Mouse (Mus musculus): ENCODE results near the gene Etaa1. TPM values are rescaled to one million over a fixed set of nuclear protein-coding genes. Genes with fewer than 3 reads are reported as not detected.
A peak's percentile ranks its signal among the peaks of the same experiment; 100 is the strongest.

Etaa1 gene
- 9.4 and 9.7 TPM in 2 replicates for polyA plus RNA-seq (2015; fragmentation: Nextera tagmentation; extraction: Ambion mirVana)

- ATAC-seq (replicated peaks), result peak; percentile 100
- WGBS, result under 1% methylated on average over 69 of the region's 69 CpGs
- peak within 1 kb of the TSS; percentile 70 for H3K9ac ChIP-seq (replicated peaks)
- peaks cover 19% of the 10 kb centered on the region for H3K4me1 ChIP-seq
- H3K27ac ChIP-seq (replicated peaks), result peak within 1 kb of the TSS; percentile 91
- no peaks in the 10 kb centered on the region for H3K9me3 ChIP-seq
- no peaks in the 10 kb centered on the region for H3K27me3 ChIP-seq
- peaks cover 10% of the 10 kb centered on the region for H3K36me3 ChIP-seq
- H3K4me3 ChIP-seq, result peak within 1 kb of the TSS; percentile 58
- peak within 1 kb of the TSS; percentile 55 for H3K4me2 ChIP-seq (replicated peaks)
These were observed at the start of gene Etaa1 for GRCm38 (mm10) chr11:17953231-17954134. Etaa1 (minus strand) TSS chr11:17953875.

GRCm38 (mm10) chr11:17994151-17994550 is 40.5 kb upstream of the Etaa1 start:
- Histone ChIP-seq H3K4me2 (replicated peaks) (no peak overlapping the region), H3K27me3 (no peaks in the 10 kb centered on the region), H3K9ac (replicated peaks) (no peak overlapping the region), H3K4me1 (no peaks in the 10 kb centered on the region), H3K4me3 (no peak overlapping the region), H3K27ac (replicated peaks) (no peak overlapping the region), H3K9me3 (no peaks in the 10 kb centered on the region), H3K36me3 (no peaks in the 10 kb centered on the region)
- peak; percentile 35; the same call in 1 of the 2 replicates for ATAC-seq (replicated peaks)
- 70% methylated on average over 3 of the region's 3 CpGs for WGBS

- Histone ChIP-seq H3K4me3 (no peak overlapping the region), H3K27me3 (no peaks in the 10 kb centered on the region), H3K4me1 (no peaks in the 10 kb centered on the region), H3K27ac (replicated peaks) (no peak overlapping the region), H3K4me2 (replicated peaks) (no peak overlapping the region), H3K36me3 (no peaks in the 10 kb centered on the region), H3K9ac (replicated peaks) (no peak overlapping the region), H3K9me3 (no peaks in the 10 kb centered on the region)
- no peak for ATAC-seq (replicated peaks)
- 84% methylated on average over 9 of the region's 9 CpGs for WGBS
These were observed 38.6 kb upstream of the Etaa1 start for GRCm38 (mm10) chr11:17992311-17992710.

GRCm38 (mm10) chr11:17983331-17983730 is 29.7 kb upstream of the Etaa1 start:
- no peaks in the 10 kb centered on the region for H3K9me3 ChIP-seq
- ATAC-seq (replicated peaks), result no peak
- 89% methylated on average over 2 of the region's 2 CpGs for WGBS
- H3K36me3 ChIP-seq, result no peaks in the 10 kb centered on the region
- H3K27me3 ChIP-seq, result no peaks in the 10 kb centered on the region
- H3K4me1 ChIP-seq, result no peaks in the 10 kb centered on the region
- H3K4me2 ChIP-seq (replicated peaks), result no peak overlapping the region
- no peak overlapping the region for H3K27ac ChIP-seq (replicated peaks)
- H3K4me3 ChIP-seq, result no peak overlapping the region
- no peak overlapping the region for H3K9ac ChIP-seq (replicated peaks)

GRCm38 (mm10) chr11:17981246-17981645 is 27.6 kb upstream of the Etaa1 start:
- Histone ChIP-seq H3K36me3 (no peaks in the 10 kb centered on the region), H3K9me3 (no peaks in the 10 kb centered on the region), H3K9ac (replicated peaks) (no peak overlapping the region), H3K4me3 (no peak overlapping the region), H3K27me3 (no peaks in the 10 kb centered on the region), H3K4me2 (replicated peaks) (no peak overlapping the region), H3K27ac (replicated peaks) (no peak overlapping the region), H3K4me1 (no peaks in the 10 kb centered on the region)
- WGBS, result 73% methylated on average over 4 of the region's 4 CpGs
- no peak for ATAC-seq (replicated peaks)

- Histone ChIP-seq H3K27me3 (no peaks in the 10 kb centered on the region), H3K36me3 (no peaks in the 10 kb centered on the region), H3K9me3 (no peaks in the 10 kb centered on the region), H3K9ac (replicated peaks) (no peak overlapping the region), H3K4me1 (no peaks in the 10 kb centered on the region), H3K4me3 (no peak overlapping the region), H3K27ac (replicated peaks) (no peak overlapping the region), H3K4me2 (replicated peaks) (no peak overlapping the region)
- no peak for ATAC-seq (replicated peaks)
- WGBS, result 85% methylated on average over 3 of the region's 3 CpGs
These were observed 21.9 kb upstream of the Etaa1 start for GRCm38 (mm10) chr11:17975581-17975980.

GRCm38 (mm10) chr11:17952791-17953190 is 884 bp downstream of the Etaa1 start:
- no peaks in the 10 kb centered on the region for H3K27me3 ChIP-seq
- 1% methylated on average over 3 of the region's 3 CpGs for WGBS
- H3K36me3 ChIP-seq, result peaks cover 10% of the 10 kb centered on the region

GRCm38 (mm10) chr11:17951336-17951735 is 2.3 kb downstream of the Etaa1 start:
- Histone ChIP-seq H3K27ac (replicated peaks) (peak overlapping the region; percentile 63), H3K27me3 (no peaks in the 10 kb centered on the region), H3K4me2 (replicated peaks) (no peak overlapping the region), H3K9me3 (no peaks in the 10 kb centered on the region), H3K4me3 (no peak overlapping the region), H3K36me3 (peaks cover 22% of the 10 kb centered on the region), H3K9ac (replicated peaks) (no peak overlapping the region), H3K4me1 (peaks cover 19% of the 10 kb centered on the region)
- 30% methylated on average over 3 of the region's 3 CpGs for WGBS
- ATAC-seq (replicated peaks), result peak; percentile 15; the same call in 1 of the 2 replicates

More at GRCm38 (mm10) chr11:17952791-17953190, 884 bp downstream of the Etaa1 start:
- Histone ChIP-seq H3K4me1 (peaks cover 19% of the 10 kb centered on the region), H3K27ac (replicated peaks) (peak overlapping the region; percentile 91), H3K9ac (replicated peaks) (peak overlapping the region; percentile 70), H3K4me3 (peak overlapping the region; percentile 58), H3K4me2 (replicated peaks) (peak overlapping the region; percentile 55), H3K9me3 (no peaks in the 10 kb centered on the region)
- ATAC-seq (replicated peaks), result no peak

GRCm38 (mm10) chr11:17939168-17939567 is 14.5 kb downstream of the Etaa1 start:
- Histone ChIP-seq H3K4me3 (no peak overlapping the region), H3K4me1 (peaks cover under 1% of the 10 kb centered on the region), H3K27ac (replicated peaks) (no peak overlapping the region), H3K9ac (replicated peaks) (no peak overlapping the region), H3K9me3 (no peaks in the 10 kb centered on the region), H3K27me3 (no peaks in the 10 kb centered on the region), H3K4me2 (replicated peaks) (no peak overlapping the region), H3K36me3 (peaks cover 9% of the 10 kb centered on the region)
- 96% methylated on average over 1 of the region's 1 CpGs for WGBS
- no peak for ATAC-seq (replicated peaks)

GRCm38 (mm10) chr11:17937931-17938330 is 15.7 kb downstream of the Etaa1 start:
- Histone ChIP-seq H3K36me3 (peaks cover 9% of the 10 kb centered on the region), H3K27me3 (no peaks in the 10 kb centered on the region), H3K4me1 (no peaks in the 10 kb centered on the region), H3K9me3 (no peaks in the 10 kb centered on the region), H3K27ac (replicated peaks) (no peak overlapping the region), H3K9ac (replicated peaks) (no peak overlapping the region), H3K4me2 (replicated peaks) (no peak overlapping the region), H3K4me3 (no peak overlapping the region)
- ATAC-seq (replicated peaks), result no peak

GRCm38 (mm10) chr11:17917905-17918304 is 35.8 kb downstream of the Etaa1 start:
- Histone ChIP-seq H3K36me3 (no peaks in the 10 kb centered on the region), H3K9ac (replicated peaks) (no peak overlapping the region), H3K4me3 (no peak overlapping the region), H3K27me3 (no peaks in the 10 kb centered on the region), H3K27ac (replicated peaks) (no peak overlapping the region), H3K9me3 (no peaks in the 10 kb centered on the region), H3K4me1 (no peaks in the 10 kb centered on the region), H3K4me2 (replicated peaks) (no peak overlapping the region)
- 56% methylated on average over 4 of the region's 4 CpGs for WGBS
- ATAC-seq (replicated peaks), result no peak

GRCm38 (mm10) chr11:17917101-17917500 is 36.6 kb downstream of the Etaa1 start:
- 88% methylated on average over 5 of the region's 5 CpGs for WGBS

More at GRCm38 (mm10) chr11:17917101-17917500, 36.6 kb downstream of the Etaa1 start:
- no peak overlapping the region for H3K4me2 ChIP-seq (replicated peaks)
- H3K4me1 ChIP-seq, result no peaks in the 10 kb centered on the region
- H3K9me3 ChIP-seq, result no peaks in the 10 kb centered on the region
- no peak overlapping the region for H3K9ac ChIP-seq (replicated peaks)
- 0 out of 2 replicates have a peak, but pooled peaks have one; percentile 51 for ATAC-seq (replicated peaks)
- H3K27me3 ChIP-seq, result no peaks in the 10 kb centered on the region
- no peak overlapping the region for H3K27ac ChIP-seq (replicated peaks)
- no peak overlapping the region for H3K4me3 ChIP-seq
- H3K36me3 ChIP-seq, result no peaks in the 10 kb centered on the region
